Mouse (Mus musculus): ENCODE results near the gene Tbkbp1.

The Tbkbp1 gene

GRCm38 (mm10) chr11:97152662-97153287 is 1.5 kb upstream of the Tbkbp1 start:
- no peak for DNase-seq

GRCm38 (mm10) chr11:97152023-97152426 is 730 bp upstream of the Tbkbp1 start:
- DNase-seq: peak in 1 of 2 experiments; percentile 56

GRCm38 (mm10) chr11:97150411-97151330 is 624 bp downstream of the Tbkbp1 start:
- DNase-seq: peak; percentile 61 to 69

- peak; percentile 90 to 93 for DNase-seq
Observed at GRCm38 (mm10) chr11:97149995-97150410, 1.3 kb downstream of the Tbkbp1 start.

- DNase-seq: no peak
Observed at GRCm38 (mm10) chr11:97149026-97149425, 2.3 kb downstream of the Tbkbp1 start.

- DNase-seq: no peak
Observed at GRCm38 (mm10) chr11:97148591-97148990, 2.7 kb downstream of the Tbkbp1 start.

GRCm38 (mm10) chr11:97147333-97147732 is 4.0 kb downstream of the Tbkbp1 start:
- DNase-seq: no peak

GRCm38 (mm10) chr11:97146724-97147123 is 4.6 kb downstream of the Tbkbp1 start:
- DNase-seq: peak; percentile 77 to 81

- no peak for DNase-seq
Observed at GRCm38 (mm10) chr11:97145951-97146350, 5.3 kb downstream of the Tbkbp1 start.

- no peak for DNase-seq
Observed at GRCm38 (mm10) chr11:97145320-97145719, 6.0 kb downstream of the Tbkbp1 start.

GRCm38 (mm10) chr11:97143196-97143900 is 7.9 kb downstream of the Tbkbp1 start:
- DNase-seq: no peak

GRCm38 (mm10) chr11:97142159-97142608 is 9.1 kb downstream of the Tbkbp1 start:
- DNase-seq: peak; percentile 70 to 81

GRCm38 (mm10) chr11:97140811-97141210 is 10.5 kb downstream of the Tbkbp1 start:
- DNase-seq: no peak

- DNase-seq: no peak
Observed at GRCm38 (mm10) chr11:97139256-97139655, 12.0 kb downstream of the Tbkbp1 start.

- no peak for DNase-seq
Observed at GRCm38 (mm10) chr11:97138554-97139226, 12.6 kb downstream of the Tbkbp1 start.

- no peak for DNase-seq
Observed at GRCm38 (mm10) chr11:97133270-97133669, 18.0 kb downstream of the Tbkbp1 start.

- no peak for DNase-seq
Observed at GRCm38 (mm10) chr11:97132185-97132584, 19.1 kb downstream of the Tbkbp1 start.

- no peak for DNase-seq
Observed at GRCm38 (mm10) chr11:97131683-97132082, 19.6 kb downstream of the Tbkbp1 start.

- no peak for DNase-seq
Observed at GRCm38 (mm10) chr11:97130318-97130717, 21.0 kb downstream of the Tbkbp1 start.

GRCm38 (mm10) chr11:97128956-97129355 is 22.3 kb downstream of the Tbkbp1 start:
- no peak for DNase-seq

- DNase-seq: no peak
Observed at GRCm38 (mm10) chr11:97127470-97128223, 23.6 kb downstream of the Tbkbp1 start.
